In genomic region chr4:88406887-88407696, GRCm38 (mm10) we compare ENCODE assay signal across 8 mouse cellular contexts. TPM values are rescaled to one million over a fixed set of nuclear protein-coding genes. Genes with fewer than 3 reads are reported as not detected.
DNase-seq lines count a peak whose midpoint lies in the region; ATAC-seq lines count a peak whose summit lies in the region.

No protein-coding gene starts in this region.

- H3K4me3 ChIP-seq in forebrain, embryonic 10.5 days = no peak overlapping the region
- no peak overlapping the region for H3K4me3 ChIP-seq in hindbrain, embryonic 15.5 days
- H3K4me3 ChIP-seq in intestine, embryonic 15.5 days (replicated peaks) = no peak overlapping the region
- H3K4me3 ChIP-seq in kidney, embryonic 14.5 days (ENCODE audit: low read length) = no peak overlapping the region

- H3K9me3 ChIP-seq in forebrain, embryonic 10.5 days = no peaks in the 10 kb centered on the region
- H3K9me3 ChIP-seq in hindbrain, embryonic 15.5 days = no peaks in the 10 kb centered on the region
- H3K9me3 ChIP-seq in intestine, embryonic 15.5 days = no peaks in the 10 kb centered on the region
- no peaks in the 10 kb centered on the region for H3K9me3 ChIP-seq in kidney, embryonic 14.5 days (ENCODE audit: control insufficient read depth, low read length)

- peak overlapping the region; percentile 51; the same call in 1 of the 2 replicates for H3K27ac ChIP-seq in forebrain, embryonic 10.5 days
- H3K27ac ChIP-seq in hindbrain, embryonic 15.5 days (replicated peaks) = peak overlapping the region; percentile 40; the same call in 1 of the 2 replicates
- H3K27ac ChIP-seq in intestine, embryonic 15.5 days = no peak overlapping the region
- H3K27ac ChIP-seq in kidney, embryonic 14.5 days (ENCODE audit: low read depth, low read length) = no peak overlapping the region

- no peak overlapping the region for H3K9ac ChIP-seq in hindbrain, embryonic 15.5 days
- no peak overlapping the region for H3K9ac ChIP-seq in intestine, embryonic 15.5 days
- H3K9ac ChIP-seq in kidney, embryonic 14.5 days (ENCODE audit: low read depth, low read length) = no peak overlapping the region

- WGBS in forebrain, embryonic 10.5 days = 85% methylated on average over 4 of the region's 4 CpGs
- WGBS in hindbrain, embryonic 15.5 days = 48% methylated on average over 4 of the region's 4 CpGs
- 82% methylated on average over 4 of the region's 4 CpGs for WGBS in intestine, embryonic 15.5 days
- 89% methylated on average over 4 of the region's 4 CpGs for WGBS in kidney, embryonic 14.5 days

- peak; percentile 98 for ATAC-seq in hindbrain, embryonic 15.5 days (ENCODE audit: low FRiP score, low read depth)
- no peak for ATAC-seq in intestine, embryonic 15.5 days
- no peak for ATAC-seq in kidney, embryonic 14.5 days (ENCODE audit: low FRiP score, low TSS enrichment)

- peaks cover 10% of the 10 kb centered on the region for H3K4me1 ChIP-seq in forebrain, embryonic 10.5 days
- peaks cover 9% of the 10 kb centered on the region; the same call in 1 of the 2 replicates for H3K4me1 ChIP-seq in hindbrain, embryonic 15.5 days (replicated peaks)
- H3K4me1 ChIP-seq in intestine, embryonic 15.5 days (replicated peaks) = 0 out of 2 replicates have a peak, but pooled peaks cover 2% of the 10 kb centered on the region
- no peaks in the 10 kb centered on the region for H3K4me1 ChIP-seq in kidney, embryonic 14.5 days (ENCODE audit: control insufficient read depth, insufficient read depth, low read length)

- H3K4me2 ChIP-seq in hindbrain, embryonic 15.5 days = no peak overlapping the region
- no peak overlapping the region for H3K4me2 ChIP-seq in intestine, embryonic 15.5 days (replicated peaks)
- H3K4me2 ChIP-seq in kidney, embryonic 14.5 days (replicated peaks; ENCODE audit: low read depth, low read length) = no peak overlapping the region

- H3K27me3 ChIP-seq in forebrain, embryonic 10.5 days (ENCODE audit: poor library complexity, severe bottlenecking) = no peaks in the 10 kb centered on the region
- no peaks in the 10 kb centered on the region for H3K27me3 ChIP-seq in hindbrain, embryonic 15.5 days
- no peaks in the 10 kb centered on the region for H3K27me3 ChIP-seq in intestine, embryonic 15.5 days (replicated peaks)
- no peaks in the 10 kb centered on the region for H3K27me3 ChIP-seq in kidney, embryonic 14.5 days (ENCODE audit: control insufficient read depth, insufficient read depth, low read length)

- peaks cover 6% of the 10 kb centered on the region for H3K36me3 ChIP-seq in forebrain, embryonic 10.5 days (replicated peaks)
- H3K36me3 ChIP-seq in hindbrain, embryonic 15.5 days = peaks cover 6% of the 10 kb centered on the region
- H3K36me3 ChIP-seq in intestine, embryonic 15.5 days = no peaks in the 10 kb centered on the region
- no peaks in the 10 kb centered on the region for H3K36me3 ChIP-seq in kidney, embryonic 14.5 days (ENCODE audit: control insufficient read depth, insufficient read depth, low read length)

- peak; percentile 67 for DNase-seq in MN1 (ENCODE audit: low spot score)
- peak; percentile 55 for DNase-seq in adrenal gland, postnatal 14 days
- DNase-seq in forebrain, embryonic 10.5 days (ENCODE audit: extremely low spot score, low spot score) = no peak
- peak; percentile 47 for DNase-seq in lung, postnatal 36 days
- peak; percentile 30 for DNase-seq in ovary, postnatal 14 days (ENCODE audit: low spot score)

RNA-seq across cellular contexts. Expression of gene Hacd4, which starts 31.6 kb away (rescaled TPM):
- 4.0 and 4.1 TPM in 2 replicates for total RNA-seq in adrenal gland, postnatal 14 days (2021)
- polyA plus RNA-seq in forebrain, embryonic 10.5 days (2016; fragmentation: Nextera tagmentation; extraction: Ambion mirVana) = 2.5 and 3.2 TPM in 2 replicates
- 3.9 and 4.4 TPM in 2 replicates for polyA plus RNA-seq in hindbrain, embryonic 15.5 days (2015; fragmentation: Nextera tagmentation; extraction: Ambion mirVana)
- polyA plus RNA-seq in intestine, embryonic 15.5 days (2015; fragmentation: Nextera tagmentation; extraction: Ambion mirVana) = 12.2 and 12.7 TPM in 2 replicates
- polyA plus RNA-seq in kidney, embryonic 14.5 days (2014; fragmentation: Nextera tagmentation; extraction: Ambion mirVana) = 20.8 and 20.9 TPM in 2 replicates

Comparison
In these comparisons a context has a peak if more than half of its experiments do, and no peak if none do; other contexts are left out.
1. H3K27ac ChIP-seq: peak in forebrain, embryonic 10.5 days (single experiment) and hindbrain, embryonic 15.5 days (single experiment); none in intestine, embryonic 15.5 days (single experiment) and kidney, embryonic 14.5 days (single experiment).